Mouse (Mus musculus): Measurements from ENCODE around the gene Rap1b. TPM values are rescaled to one million over a fixed set of nuclear protein-coding genes. Genes with fewer than 3 reads are reported as not detected.
A peak's percentile ranks its signal among the peaks of the same experiment; 100 is the strongest.

Rap1b gene
- total RNA-seq, 2 experiments from 2014 or later, result 68.6 to 72.2 TPM

DNA sequence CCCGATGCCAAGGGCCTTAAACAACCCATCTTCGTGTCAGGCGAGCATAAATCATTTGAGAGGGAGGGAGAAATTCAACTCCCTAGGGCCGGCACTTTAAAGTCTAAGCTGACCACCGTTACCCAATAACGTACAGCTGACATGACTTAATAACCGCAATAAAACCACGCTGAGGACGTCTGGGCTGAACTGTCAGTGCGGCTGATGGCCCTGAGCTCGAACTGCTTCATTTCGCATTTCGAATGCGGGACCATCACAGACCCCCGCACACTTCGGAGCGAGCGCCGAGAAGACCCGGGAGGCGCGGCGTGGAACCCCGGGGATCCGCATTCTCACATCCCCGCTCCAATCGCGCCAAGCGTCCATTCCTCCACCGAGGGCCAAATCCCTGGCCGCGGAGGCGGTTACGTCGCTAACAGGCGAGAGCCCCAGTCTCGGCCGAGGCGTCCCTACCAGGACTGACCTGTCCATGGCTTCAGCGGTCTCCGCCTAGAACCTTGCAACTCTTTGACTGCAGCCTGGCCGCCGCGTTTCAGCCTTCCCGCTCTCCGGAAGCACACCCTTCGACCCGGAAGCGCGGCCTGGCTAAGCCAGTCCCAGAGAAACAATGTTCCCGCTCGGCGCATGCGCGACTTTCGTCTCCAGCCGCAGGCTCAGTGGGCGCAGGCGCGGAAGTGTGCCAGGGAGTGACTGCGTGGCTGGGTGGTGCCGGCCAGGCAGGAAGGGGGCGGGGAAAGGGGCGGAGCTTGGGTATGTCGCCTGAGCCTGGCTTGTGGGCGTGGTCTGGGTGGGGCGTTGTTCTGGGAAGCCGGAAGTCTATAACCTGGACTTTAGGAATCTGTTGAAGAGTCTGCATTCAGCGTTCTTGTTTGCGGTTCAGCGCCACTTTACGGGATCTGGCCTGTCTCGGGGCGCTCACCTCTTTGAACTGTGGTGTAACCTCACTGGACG, 53.4 kb downstream of the Rap1b start, which contains the start of gene Nup107:
Nup107 (minus strand) TSS at position 565 of the 951 bp plus-strand sequence.
- DNase-seq, result peak; percentile 100
- intact Hi-C loops (cut with DNase I), result loop anchor here (2.0 to 5.0 kb wide), 4 partner anchors 52 to 318 kb away; no protein-coding TSS in a partner anchor

DNA sequence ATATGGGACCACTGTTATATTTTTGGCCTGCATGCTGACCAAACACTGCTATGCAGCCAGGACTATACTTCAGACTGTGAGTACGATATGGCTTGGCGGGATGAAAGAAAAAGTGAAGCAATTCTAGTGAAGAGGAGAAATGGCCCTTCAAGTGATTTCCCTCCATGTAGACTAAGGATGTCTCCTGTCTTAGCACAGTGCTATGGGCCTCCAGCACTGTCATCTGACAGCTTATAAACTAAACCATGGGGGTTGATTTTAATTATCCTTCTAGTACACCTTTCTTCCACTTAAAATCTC, 54.7 kb downstream of the Rap1b start:
- intact Hi-C loops (cut with DNase I), result loop anchor here (5.0 kb wide), 2 partner anchors 216 to 271 kb away; no protein-coding TSS in a partner anchor
- no peak for DNase-seq

DNA sequence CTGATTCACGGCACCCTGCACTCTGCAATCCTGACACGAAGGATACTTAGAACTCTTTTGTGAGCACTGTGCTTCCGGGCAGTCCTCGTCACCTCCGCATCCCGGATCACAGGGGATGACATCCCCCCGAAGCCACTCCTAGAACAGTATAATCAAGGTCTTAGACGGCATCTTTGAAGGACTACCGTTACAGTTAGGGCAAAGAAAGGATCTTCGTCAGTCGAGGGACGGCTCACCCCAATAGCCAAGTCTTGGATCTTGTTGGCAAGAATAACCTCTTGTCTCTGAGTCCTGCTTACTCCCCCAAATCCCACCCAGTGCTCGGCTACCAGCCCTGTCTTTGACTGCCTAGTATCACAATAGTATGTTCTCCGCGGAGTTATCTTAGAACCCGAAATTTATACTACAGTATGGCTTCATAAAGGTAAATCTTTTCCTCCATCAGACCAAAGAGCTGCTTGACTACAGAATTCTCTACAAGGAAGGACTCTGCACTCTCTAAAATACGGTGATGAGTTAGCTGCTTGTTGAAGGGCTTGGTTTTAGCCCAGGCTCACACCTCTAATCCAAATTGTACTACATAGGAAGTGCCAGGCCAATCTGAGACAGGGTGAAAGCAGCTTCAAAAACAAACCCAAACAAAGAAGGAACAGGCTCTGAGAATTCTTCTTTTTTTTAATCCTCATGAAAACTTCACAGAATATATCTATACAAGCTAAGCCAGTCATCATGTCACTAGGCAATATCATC, 55.2 kb downstream of the Rap1b start:
- no peak for DNase-seq
- intact Hi-C loops (cut with DNase I), result loop anchor here (5.0 kb wide), 2 partner anchors 217 to 272 kb away; no protein-coding TSS in a partner anchor

DNA sequence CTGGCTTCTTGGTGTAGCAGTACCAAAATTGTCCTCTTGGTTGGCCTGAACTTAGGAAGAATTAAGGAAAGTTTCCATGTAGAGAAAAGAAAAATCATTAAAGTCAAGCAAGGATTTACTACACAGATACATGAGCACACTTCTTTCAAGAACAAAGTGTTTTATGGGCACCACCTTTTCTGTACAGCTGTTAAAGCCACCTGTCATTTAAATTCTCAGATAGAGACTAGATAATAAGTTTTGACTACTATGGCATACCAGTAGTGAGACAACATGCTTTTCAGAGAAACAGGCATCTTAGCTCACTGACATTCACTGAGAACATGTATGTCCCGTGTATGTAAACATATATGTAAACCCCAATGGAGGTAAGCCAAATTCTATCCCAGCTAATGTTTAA, 55.8 kb downstream of the Rap1b start:
- DNase-seq, result no peak
- intact Hi-C loops (cut with DNase I), result loop anchor here (5.0 kb wide), 2 partner anchors 217 to 272 kb away; no protein-coding TSS in a partner anchor

DNA sequence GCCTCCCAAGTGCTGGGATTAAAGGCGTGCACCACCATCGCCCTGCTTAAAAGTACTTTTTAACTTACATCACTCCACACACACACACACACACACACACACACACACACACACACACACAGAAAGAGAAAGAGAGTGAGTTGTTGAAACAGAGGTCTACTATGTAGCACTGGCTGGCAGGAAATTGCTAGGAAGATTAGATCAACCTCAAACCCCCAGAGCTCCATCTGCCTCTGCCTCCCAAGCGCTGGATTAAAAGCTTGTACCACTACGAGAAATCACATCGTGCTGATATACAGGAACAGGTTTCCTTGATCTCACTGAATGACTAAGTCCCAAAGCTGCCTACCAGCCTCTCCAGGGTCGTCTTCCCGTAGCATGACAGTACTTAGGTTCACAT, 61.2 kb downstream of the Rap1b start:
- DNase-seq, result no peak
- intact Hi-C loops (cut with DNase I), result no loop called here

DNA sequence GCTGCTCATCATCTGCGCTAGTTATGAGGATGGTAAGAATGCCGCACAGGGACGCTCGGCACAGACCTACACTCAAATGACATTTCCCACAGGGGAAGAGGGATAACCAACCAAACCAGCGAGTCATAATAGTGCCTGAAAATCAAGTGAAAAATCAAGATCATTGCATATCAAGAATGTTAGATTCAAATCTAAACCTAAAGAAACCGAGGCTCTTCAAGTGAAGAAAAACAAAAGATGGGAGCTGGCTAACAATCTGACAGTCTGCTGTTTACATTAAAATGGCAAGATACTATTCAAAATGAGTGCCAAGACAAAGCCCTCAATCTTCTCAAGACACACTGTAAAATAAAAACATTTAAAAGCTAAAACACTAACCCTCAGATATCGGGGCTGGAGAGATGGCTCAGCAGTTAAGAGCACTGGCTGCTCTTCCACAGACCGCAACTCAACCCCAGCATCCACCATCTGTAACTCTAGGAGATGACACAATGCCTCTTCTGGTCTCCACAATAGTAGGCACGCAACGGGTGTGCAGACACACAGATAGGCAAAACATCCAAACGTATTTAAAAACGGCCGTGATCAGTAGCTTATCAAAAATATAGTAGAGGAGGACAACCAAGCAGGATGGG, 61.9 kb downstream of the Rap1b start:
- intact Hi-C loops (cut with DNase I), result no loop called here

DNA sequence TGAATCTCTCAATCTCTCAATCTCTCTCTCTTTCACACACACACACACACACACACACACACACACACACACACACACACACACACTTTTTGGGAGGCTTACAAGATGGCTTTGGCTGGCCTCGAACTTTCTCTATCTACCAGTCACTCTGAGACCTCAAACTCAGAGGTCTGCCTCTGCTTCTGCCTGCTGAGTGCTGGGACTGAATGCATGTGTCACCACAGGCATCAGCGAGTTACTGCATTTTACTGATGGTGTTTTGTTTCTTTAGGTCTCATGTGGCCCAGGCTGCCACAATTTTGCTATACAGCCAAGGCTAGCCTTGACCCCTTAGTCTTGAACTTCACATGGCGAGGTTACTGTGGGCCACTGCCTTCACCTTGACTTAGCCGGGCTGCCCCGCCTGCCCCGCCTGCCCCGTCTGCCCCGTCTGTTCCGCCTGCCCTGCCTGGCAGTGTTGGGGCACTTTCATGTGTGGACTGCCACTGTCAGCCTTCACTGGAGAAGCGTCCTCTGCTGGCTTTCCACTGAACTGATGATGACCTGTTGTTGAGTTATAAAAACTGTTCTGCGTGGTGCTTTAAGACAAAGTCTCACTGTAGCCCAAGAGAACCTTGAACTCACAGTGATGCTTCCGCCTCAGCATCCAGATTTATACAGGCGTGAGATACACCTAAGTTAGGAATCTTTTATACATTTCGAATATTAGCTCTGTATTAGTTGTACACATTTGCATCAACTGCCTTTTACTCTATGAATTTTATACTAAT, 63.2 kb downstream of the Rap1b start:
- intact Hi-C loops (cut with DNase I), result no loop called here

More for the DNA sequence above, 61.9 kb downstream of the Rap1b start:
- no peak for DNase-seq

DNA sequence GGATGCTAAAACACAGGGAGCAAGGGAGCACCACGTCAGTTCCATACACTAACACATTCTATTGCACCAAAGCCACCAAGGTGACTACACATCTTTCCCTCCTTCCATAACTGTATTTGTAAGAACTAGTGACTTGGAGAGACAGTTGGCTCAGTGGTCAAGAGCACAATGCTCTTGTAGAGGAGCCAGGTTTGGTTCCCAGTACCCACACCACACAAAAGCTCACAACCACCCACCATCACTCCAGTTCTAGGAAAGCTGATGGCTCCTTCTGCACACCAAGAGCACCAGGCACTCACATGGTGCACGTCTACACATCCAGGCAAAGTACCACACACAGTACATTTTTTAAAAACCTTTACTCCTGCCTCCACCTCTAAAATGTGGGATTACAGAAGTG, 63.8 kb downstream of the Rap1b start:
- intact Hi-C loops (cut with DNase I), result no loop called here
- DNase-seq, result no peak

More for the DNA sequence above, 63.2 kb downstream of the Rap1b start:
- no peak for DNase-seq

DNA sequence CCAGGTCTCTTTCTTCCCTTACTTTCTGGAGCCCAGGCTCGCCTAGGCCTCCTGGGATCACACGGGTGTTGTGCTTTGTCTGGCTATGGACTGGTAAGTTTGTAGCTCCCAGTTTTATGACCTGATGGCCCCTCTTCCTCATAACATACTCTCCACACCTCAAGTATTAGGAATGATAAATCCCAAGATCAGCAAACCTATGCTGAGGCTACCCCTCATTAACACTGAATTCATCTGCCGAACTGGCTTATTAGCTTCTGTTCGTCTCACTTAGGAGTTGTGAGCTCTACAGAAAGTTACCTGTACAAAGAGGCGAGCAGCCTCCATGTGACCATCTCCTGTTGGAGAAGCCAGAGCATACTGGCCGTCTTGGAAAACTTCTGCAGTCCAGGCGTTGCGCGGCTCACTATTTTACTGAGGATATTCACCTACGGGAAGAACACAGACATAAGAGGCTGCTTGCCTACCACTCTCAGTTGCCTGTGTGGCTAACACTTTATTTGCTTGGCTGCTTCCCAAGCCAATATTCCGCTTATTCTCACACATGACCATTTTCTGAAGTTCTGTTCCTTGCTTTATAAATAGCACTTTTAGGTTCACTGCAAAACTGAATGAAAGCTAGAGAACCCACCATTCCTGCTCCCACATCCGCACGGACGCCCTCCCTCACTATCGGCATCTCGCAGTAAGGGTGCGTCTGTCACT, 64.7 kb downstream of the Rap1b start:
- intact Hi-C loops (cut with DNase I), result no loop called here
- DNase-seq, result no peak

DNA sequence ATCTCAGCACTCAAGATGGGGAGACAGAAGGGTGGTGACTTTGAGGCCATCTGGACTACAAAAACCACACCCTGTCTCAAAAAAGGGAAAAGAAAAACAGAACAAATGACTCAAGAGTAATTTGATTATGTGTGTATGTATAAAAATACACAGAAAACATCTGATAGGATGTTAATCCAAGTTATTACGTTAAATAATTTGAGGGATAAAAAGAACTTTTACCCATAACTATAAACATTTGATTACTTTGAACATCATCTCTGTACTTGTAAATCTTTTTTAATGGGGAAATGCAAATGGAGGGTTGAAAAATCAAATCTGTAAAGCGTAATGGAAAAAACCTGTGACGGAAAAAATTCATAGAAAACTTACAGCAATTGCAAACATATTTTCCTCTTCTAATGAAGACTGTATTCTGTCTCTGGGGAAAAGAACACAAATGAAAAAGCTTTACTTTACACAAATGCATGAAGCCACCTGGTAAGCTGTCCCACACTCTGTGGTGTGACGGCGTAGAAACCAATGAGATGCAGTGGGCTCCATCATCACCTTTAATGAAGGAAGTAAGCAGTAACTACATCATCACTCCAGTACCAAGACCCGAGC, 65.4 kb downstream of the Rap1b start:
- no peak for DNase-seq
- intact Hi-C loops (cut with DNase I), result no loop called here

DNA sequence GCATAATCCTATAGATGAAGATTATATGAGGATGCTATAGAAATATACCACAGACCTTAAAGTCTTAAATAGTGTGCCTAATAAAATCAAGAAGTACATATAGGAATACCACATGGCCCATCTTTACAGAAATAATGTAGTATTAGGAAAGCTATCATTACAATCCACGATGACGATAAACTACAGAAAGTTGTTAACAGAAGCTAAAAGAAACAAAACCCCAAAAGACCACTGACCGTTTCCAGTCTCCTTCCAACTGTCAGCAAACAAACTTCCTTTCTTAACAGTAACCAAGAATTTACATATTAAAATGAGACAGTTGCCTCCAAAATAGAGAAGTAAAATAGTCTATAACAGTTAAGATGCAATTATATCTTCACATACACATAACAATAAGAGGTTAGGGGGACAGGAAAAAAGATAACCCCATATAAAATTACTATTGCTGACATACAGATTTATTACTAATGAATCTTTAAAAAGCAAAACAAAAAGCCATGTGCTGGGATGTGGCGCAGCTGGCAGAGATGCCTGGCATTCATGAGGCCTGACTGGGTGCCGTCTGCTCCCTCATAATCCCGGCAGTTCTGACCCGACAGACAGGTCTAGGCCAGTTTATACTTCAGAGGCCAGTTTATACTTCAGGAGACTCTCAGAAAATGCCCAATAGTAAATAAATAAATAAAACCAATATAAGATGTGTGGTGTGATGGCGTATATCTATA, 66.1 kb downstream of the Rap1b start:
- no peak for DNase-seq
- intact Hi-C loops (cut with DNase I), result loop anchor here (5.0 kb wide), 1 partner anchor 333 kb away; no protein-coding TSS in a partner anchor

DNA sequence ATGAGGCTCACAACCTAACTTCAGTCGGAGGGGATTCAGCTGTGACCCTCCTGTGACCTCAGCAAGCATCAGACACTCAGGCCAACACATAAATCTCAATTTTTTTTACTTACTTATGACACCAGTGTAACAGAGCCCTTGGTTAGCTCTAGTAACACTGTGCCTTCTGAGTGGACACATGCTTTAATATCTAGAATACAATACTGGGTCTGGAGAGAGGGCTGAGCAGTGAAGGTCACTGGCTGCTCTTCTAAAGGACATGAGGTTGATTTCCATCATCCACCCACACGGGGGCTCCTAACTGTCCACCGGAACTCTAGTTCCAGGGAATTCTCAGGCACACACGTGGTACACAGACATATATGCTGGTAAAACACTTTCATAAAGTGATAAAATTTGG, 66.9 kb downstream of the Rap1b start:
- intact Hi-C loops (cut with DNase I), result loop anchor here (5.0 kb wide), 1 partner anchor 333 kb away; no protein-coding TSS in a partner anchor
- DNase-seq, result no peak

DNA sequence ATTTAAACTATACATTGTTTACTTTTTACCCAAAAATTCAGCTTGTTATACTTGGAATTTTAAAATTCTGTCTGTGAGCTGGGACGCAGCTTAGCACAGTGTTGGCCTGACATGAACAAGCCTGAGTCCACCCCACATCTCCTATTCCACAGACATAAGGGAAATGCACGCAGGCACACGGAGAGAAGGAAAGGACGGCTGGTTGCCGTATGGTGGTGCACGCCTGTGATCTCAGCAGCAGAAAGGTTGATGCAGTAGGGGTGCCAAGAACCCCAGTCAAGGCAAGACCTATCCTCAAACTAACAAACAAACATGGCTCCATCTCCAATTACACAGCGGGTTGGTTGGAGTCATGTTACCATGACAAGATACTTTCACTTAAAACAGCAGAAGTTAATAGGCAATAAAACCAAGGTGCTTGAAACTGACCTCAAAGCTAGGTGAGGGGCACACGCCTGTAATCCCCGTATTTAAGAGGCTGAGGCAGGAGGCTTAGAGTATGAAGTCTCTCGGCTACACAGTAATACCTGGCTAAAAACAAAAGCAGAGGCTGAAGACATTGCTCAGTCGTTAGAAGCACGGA, 67.4 kb downstream of the Rap1b start:
- no peak for DNase-seq
- intact Hi-C loops (cut with DNase I), result loop anchor here (5.0 kb wide), 1 partner anchor 334 kb away; no protein-coding TSS in a partner anchor

DNA sequence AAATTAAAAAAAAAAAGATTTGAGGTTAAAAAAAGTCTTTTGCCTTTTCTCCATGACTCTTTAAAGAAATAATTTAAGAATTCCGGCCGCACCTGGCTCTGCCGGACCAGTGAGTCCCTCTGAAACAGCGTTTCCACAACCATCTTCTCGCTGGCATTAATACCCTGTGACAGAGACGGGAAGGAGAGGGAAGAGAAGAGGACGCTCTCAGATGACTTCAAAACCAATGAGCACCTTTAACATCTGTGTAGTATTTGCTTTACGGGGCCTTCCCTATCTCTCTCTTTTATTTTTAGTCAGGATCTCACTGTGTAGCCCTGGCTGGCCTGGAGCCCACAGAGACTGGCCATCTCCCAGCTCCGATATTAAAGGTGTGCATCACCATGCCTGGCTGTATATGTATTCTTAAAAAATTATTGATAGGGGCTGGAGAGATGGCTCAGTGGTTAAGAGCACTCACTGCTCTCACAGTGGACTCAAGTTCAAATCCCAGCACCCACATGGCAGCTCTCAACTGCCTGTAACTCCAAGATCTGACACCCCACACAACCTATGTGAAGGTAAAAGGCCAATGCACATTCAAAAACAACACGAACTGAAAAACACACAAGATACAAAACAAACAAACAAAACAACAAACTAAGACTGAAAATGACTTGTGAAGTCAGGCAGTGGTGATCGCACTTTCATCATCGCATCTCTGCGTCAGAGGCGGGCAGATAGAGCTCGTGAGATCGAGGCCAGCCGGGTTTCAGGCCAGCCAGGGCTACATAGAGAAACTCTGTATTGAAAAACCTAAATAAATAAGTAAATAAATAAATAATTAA, 68.1 kb downstream of the Rap1b start:
- intact Hi-C loops (cut with DNase I), result loop anchor here (5.0 kb wide), 1 partner anchor 335 kb away; no protein-coding TSS in a partner anchor
- DNase-seq, result no peak

DNA sequence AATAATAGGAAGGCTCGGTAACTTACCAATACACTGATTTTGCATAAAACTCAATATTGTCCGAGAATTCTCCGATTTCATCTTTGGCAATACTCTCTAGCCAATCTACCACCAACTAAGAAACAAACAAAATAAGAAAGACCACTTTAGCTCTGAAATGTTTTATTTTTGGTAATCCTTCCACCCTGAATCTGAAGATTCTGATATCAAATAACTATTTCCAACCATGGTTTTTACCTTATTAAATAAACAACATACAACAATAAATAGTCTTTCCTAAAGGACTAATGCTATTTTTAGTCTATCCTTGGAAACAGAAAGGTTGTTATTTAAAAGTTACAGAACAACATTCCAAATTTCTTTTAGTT, 68.7 kb downstream of the Rap1b start:
- intact Hi-C loops (cut with DNase I), result loop anchor here (5.0 kb wide), 1 partner anchor 335 kb away; no protein-coding TSS in a partner anchor
- no peak for DNase-seq

DNA sequence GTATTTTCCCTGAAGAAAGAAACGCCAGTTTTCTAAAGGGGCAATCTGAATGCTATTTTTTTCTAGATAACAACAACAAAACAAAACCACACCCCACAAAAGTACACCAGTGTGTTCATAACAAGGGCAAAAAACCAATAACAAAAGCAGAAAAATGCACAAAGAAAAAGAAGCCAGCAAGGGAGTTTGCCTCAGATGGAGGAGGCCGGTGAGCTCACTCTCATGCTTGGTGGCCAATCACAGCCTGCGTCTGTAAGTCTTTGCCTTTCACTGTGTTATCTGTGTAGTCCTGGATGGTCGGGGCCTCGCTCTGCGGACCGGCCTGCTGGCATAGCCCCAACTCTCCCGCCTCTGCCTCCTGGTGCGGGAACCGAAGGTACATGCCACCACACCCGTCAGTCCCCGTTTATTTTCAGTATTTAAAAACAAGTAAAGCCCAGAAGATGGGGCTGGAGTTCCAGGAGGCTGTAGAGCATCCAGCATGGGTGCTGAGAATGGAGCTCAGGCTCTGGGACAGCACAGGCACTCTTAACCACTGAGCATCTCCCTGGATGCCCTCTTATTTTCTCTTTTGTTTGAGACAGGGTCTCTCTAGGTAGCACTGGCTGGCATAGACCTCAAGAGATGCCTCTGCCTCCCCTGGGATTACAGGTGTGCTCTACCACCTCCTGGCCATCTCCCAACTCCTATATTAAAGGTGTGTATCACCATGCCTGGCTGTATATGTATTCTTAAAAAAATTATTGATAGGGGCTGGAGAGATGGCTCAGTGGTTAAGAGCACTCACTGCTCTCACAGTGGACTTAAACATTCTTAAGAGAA, 69.3 kb downstream of the Rap1b start:
- DNase-seq, result no peak
- intact Hi-C loops (cut with DNase I), result loop anchor here (5.0 kb wide), 1 partner anchor 336 kb away; no protein-coding TSS in a partner anchor

Data from heart, postnatal 14 days (tissue).